Mouse (Mus musculus) liver, embryonic 11.5 days (tissue): ENCODE data around the gene Col13a1. TPM values are rescaled to one million over a fixed set of nuclear protein-coding genes. Genes with fewer than 3 reads are reported as not detected.

Experiments used
- ATAC-seq: fragments of 200-750 bp; cut with Nextera tagmentation; replicated peaks from 2 replicates; pipeline ENCODE4 v1.8.0; 2017; ENCODE audit warnings: moderate number of reproducible peaks, mild to moderate bottlenecking, moderate TSS enrichment, moderate library complexity; ENCODE audit not compliant: low FRiP score
- DNase-seq: peaks from one replicate; pipeline ENCODE4 v3.0.0-alpha.2; 2017; ENCODE audit warnings: low spot score
- H3K27ac ChIP-seq: fragments of 300-500 bp; sonication (generic); 2 replicates; pipeline ENCODE4 v1.5.1; 2014; ENCODE audit warnings: mild to moderate bottlenecking, low read depth, low read length, control low read depth
- H3K27me3 ChIP-seq: fragments of 300-500 bp; sonication (generic); replicated peaks from 2 replicates; pipeline ENCODE4 v1.6.1; 2014; ENCODE audit warnings: low read length, mixed read lengths; ENCODE audit not compliant: control insufficient read depth, insufficient read depth
- H3K36me3 ChIP-seq: fragments of 300-500 bp; sonication (generic); 2 replicates; pipeline ENCODE4 v1.6.1; 2014; ENCODE audit warnings: mild to moderate bottlenecking, low read length, moderate library complexity, mixed read lengths; ENCODE audit not compliant: control insufficient read depth, insufficient read depth
- H3K4me1 ChIP-seq: fragments of 300-500 bp; sonication (generic); replicated peaks from 2 replicates; pipeline ENCODE4 v1.6.1; 2014; ENCODE audit warnings: low read length, mixed read lengths; ENCODE audit not compliant: control insufficient read depth, insufficient read depth
- H3K4me2 ChIP-seq: fragments of 300-500 bp; sonication (generic); 2 replicates; pipeline ENCODE4 v1.6.1; 2014; ENCODE audit warnings: mild to moderate bottlenecking, control low read depth, moderate library complexity
- H3K4me3 ChIP-seq: fragments of 300-500 bp; sonication (generic); 2 replicates; pipeline ENCODE4 v1.5.1; 2014; ENCODE audit warnings: low read depth, low read length, control low read depth
- H3K9ac ChIP-seq: fragments of 300-500 bp; sonication (generic); 2 replicates; pipeline ENCODE4 v1.6.1; 2014; ENCODE audit warnings: low read depth, low read length, control low read depth
- H3K9me3 ChIP-seq: fragments of 300-500 bp; sonication (generic); 2 replicates; pipeline ENCODE4 v1.6.1; 2016; ENCODE audit warnings: low read length, inconsistent platforms, mixed read lengths; ENCODE audit not compliant: control insufficient read depth
- WGBS: fragments of 180-500 bp; shearing (Covaris S2); extraction: QIAGEN DNeasy Blood & Tissue Kit; methylation state at CpG from one replicate; pipeline ENCODE4 v1.1.7; 2014; 5-methylcytosine and 5-hydroxymethylcytosine counted together
- polyA plus RNA-seq: library from polyadenylated mRNA; unstranded; fragments of >200 nt; fragmentation: Nextera tagmentation; extraction: Ambion mirVana; gene quantifications from 2 replicates; pipeline ENCODE4 v1.2.1, GENCODE M21; 2014

Col13a1 gene
- polyA plus RNA-seq, 1 experiment from 2014 or later = 4.6 TPM

DNA sequence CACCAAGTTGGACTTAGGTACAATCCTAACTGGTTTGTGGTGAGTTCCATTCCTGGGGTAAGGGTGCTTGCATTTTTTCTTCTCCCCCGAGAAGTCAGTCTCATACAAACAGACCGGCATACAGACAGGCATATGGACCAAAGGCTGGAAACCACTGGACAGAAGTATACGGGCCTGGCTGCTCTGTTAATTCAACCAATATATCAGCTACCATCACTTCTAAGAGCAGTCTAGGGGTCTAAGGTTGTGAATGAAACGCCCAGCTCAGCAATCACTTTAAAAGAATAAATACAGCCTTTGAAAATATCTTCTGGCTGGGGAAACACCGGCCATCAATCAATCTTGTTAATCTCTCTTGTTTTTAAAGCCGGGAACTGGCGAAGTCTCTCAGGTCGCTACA lies 183.4 kb downstream of the Col13a1 start:
- Histone ChIP-seq H3K9me3 (no peaks in the 10 kb centered on the region), H3K9ac (no peak overlapping the region), H3K4me1 (no peaks in the 10 kb centered on the region), H3K4me3 (no peak overlapping the region), H3K27ac (no peak overlapping the region), H3K4me2 (no peak overlapping the region), H3K36me3 (no peaks in the 10 kb centered on the region), H3K27me3 (no peaks in the 10 kb centered on the region)
- ATAC-seq (no peak), DNase-seq (no peak)
- WGBS = 48% methylated on average over 8 of the region's 8 CpGs

- 48% methylated on average over 10 of the region's 10 CpGs for WGBS
- no peaks in the 10 kb centered on the region for H3K36me3 ChIP-seq
- H3K4me3 ChIP-seq = no peak overlapping the region
- H3K9ac ChIP-seq = no peak overlapping the region
- H3K27me3 ChIP-seq = no peaks in the 10 kb centered on the region
- no peak overlapping the region for H3K27ac ChIP-seq
- no peaks in the 10 kb centered on the region for H3K9me3 ChIP-seq
- DNase-seq (no peak), ATAC-seq (no peak)
- no peak overlapping the region for H3K4me2 ChIP-seq
- no peaks in the 10 kb centered on the region for H3K4me1 ChIP-seq
Measured at GRCm38 (mm10) chr10:61794971-61795370, 183.9 kb downstream of the Col13a1 start.

GRCm38 (mm10) chr10:61793015-61793414 lies 185.9 kb downstream of the Col13a1 start:
- Histone ChIP-seq H3K27me3 (no peaks in the 10 kb centered on the region), H3K4me3 (no peak overlapping the region), H3K4me1 (no peaks in the 10 kb centered on the region), H3K36me3 (no peaks in the 10 kb centered on the region), H3K4me2 (no peak overlapping the region), H3K9me3 (no peaks in the 10 kb centered on the region), H3K27ac (no peak overlapping the region), H3K9ac (no peak overlapping the region)
- WGBS = 57% methylated on average over 8 of the region's 8 CpGs
- DNase-seq = no peak
- no peak for ATAC-seq

DNA sequence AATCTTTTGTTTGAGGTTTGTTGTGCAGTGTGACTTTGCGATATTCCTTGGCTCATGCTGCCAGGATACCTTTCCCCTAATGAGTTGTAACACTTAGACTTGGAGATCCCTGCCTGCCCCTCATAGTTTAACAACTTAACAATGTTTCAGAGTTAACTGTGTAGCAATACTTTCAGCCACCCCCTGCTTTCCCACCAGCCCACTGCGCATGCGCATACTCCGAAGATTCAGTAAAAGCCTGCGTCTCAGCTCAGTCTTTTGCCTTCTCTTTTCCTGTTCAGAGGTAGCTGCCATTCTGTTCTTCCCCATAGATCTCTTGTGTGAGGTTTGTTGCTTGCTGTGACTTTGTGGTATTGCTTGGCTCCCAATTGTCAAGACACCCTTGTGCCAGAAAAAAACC lies 190.4 kb downstream of the Col13a1 start:
- Histone ChIP-seq H3K9ac (no peak overlapping the region), H3K27me3 (peaks cover 21% of the 10 kb centered on the region), H3K27ac (no peak overlapping the region), H3K36me3 (no peaks in the 10 kb centered on the region), H3K4me1 (no peaks in the 10 kb centered on the region), H3K9me3 (no peaks in the 10 kb centered on the region), H3K4me3 (no peak overlapping the region), H3K4me2 (no peak overlapping the region)
- 93% methylated on average over 5 of the region's 5 CpGs for WGBS
- no peak for DNase-seq
- no peak for ATAC-seq

Other genes starting within 250 kb of the Col13a1 start
- gene H2afy2, start 195.0 kb downstream of the Col13a1 start, polyA plus RNA-seq = 43.8 and 44.0 TPM in 2 replicates
- gene Neurog3, start 154.0 kb upstream of the Col13a1 start, polyA plus RNA-seq = not detected in 2 replicates
- 0.71 and 0.77 TPM in 2 replicates for gene Fam241b, start 164.8 kb upstream of the Col13a1 start, polyA plus RNA-seq